Mouse (Mus musculus) lung, embryonic 16.5 days (tissue): ENCODE results near the gene Plcb3. TPM values are rescaled to one million over a fixed set of nuclear protein-coding genes. Genes with fewer than 3 reads are reported as not detected.
A peak's percentile ranks its signal among the peaks of the same experiment; 100 is the strongest.

Experiments
- ATAC-seq: fragments of 200-750 bp; cut with Nextera tagmentation; 2 replicates; pipeline ENCODE4 v1.8.0; 2017; ENCODE audit warnings: low read depth, mild to moderate bottlenecking, moderate library complexity
- H3K27ac ChIP-seq: fragments of 300-500 bp; sonication (generic); 2 replicates; pipeline ENCODE4 v1.5.1; 2014; ENCODE audit warnings: mild to moderate bottlenecking, control low read depth, low read length
- H3K27me3 ChIP-seq: fragments of 300-500 bp; sonication (generic); 2 replicates; pipeline ENCODE4 v1.6.1; 2014; ENCODE audit warnings: low read depth, low read length, mixed read lengths; ENCODE audit not compliant: control insufficient read depth, insufficient read depth
- H3K36me3 ChIP-seq: fragments of 300-500 bp; sonication (generic); 2 replicates; pipeline ENCODE4 v1.6.1; 2014; ENCODE audit warnings: low read length; ENCODE audit not compliant: control insufficient read depth, insufficient read depth
- H3K4me1 ChIP-seq: fragments of 300-500 bp; sonication (generic); replicated peaks from 2 replicates; pipeline ENCODE4 v1.6.1; 2014; ENCODE audit warnings: low read length, mixed read lengths; ENCODE audit not compliant: control insufficient read depth, insufficient read depth
- H3K4me2 ChIP-seq: fragments of 300-500 bp; sonication (generic); 2 replicates; pipeline ENCODE4 v1.6.1; 2014; ENCODE audit warnings: low read depth, low read length, control low read depth
- H3K4me3 ChIP-seq: fragments of 300-500 bp; sonication (generic); 2 replicates; pipeline ENCODE4 v1.5.1; 2014; ENCODE audit warnings: mild to moderate bottlenecking, low read length, control low read depth
- H3K9ac ChIP-seq: fragments of 300-500 bp; sonication (generic); 2 replicates; pipeline ENCODE4 v1.6.1; 2014; ENCODE audit warnings: low read length, control low read depth
- H3K9me3 ChIP-seq: fragments of 300-500 bp; sonication (generic); 2 replicates; pipeline ENCODE4 v1.6.1; 2016; ENCODE audit warnings: low read length; ENCODE audit not compliant: control insufficient read depth
- WGBS: fragments of 180-500 bp; shearing (Covaris S2); extraction: QIAGEN DNeasy Blood & Tissue Kit; methylation state at CpG from one replicate; pipeline ENCODE4 v1.1.7; 2014; 5-methylcytosine and 5-hydroxymethylcytosine counted together
- polyA plus RNA-seq: library from polyadenylated mRNA; unstranded; fragments of >200 nt; fragmentation: Nextera tagmentation; extraction: Ambion mirVana; gene quantifications from 2 replicates; pipeline ENCODE4 v1.2.1, GENCODE M21; 2015

The Plcb3 gene
- polyA plus RNA-seq, 1 experiment from 2014 or later, result 49.1 TPM

DNA sequence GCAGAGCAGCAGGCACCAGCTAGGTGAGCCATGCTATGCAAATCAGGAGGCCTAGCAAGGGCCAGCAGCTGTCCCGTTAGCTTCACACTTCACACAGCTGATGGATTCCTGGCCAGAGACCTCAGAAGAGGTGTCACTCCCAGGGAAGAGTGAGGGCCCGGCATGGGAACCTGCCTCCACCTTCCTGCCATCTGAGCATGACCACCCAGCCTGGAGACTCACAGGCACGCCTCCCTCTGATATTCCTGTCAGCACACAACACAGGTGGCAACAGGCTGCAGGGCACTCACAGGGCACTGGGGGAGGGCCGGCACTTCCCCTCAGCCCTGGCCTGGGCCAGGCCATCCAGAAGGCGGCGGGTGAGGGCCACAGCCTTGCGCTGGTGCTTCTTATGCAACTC is 20.8 kb downstream of the Plcb3 start:
- Histone ChIP-seq H3K36me3 (peaks cover 46% of the 10 kb centered on the region), H3K9ac (no peak overlapping the region), H3K27ac (no peak overlapping the region), H3K9me3 (no peaks in the 10 kb centered on the region), H3K4me3 (no peak overlapping the region), H3K27me3 (no peaks in the 10 kb centered on the region), H3K4me2 (no peak overlapping the region), H3K4me1 (peaks cover 14% of the 10 kb centered on the region)
- no peak for ATAC-seq
- 69% methylated on average over 7 of the region's 7 CpGs for WGBS

DNA sequence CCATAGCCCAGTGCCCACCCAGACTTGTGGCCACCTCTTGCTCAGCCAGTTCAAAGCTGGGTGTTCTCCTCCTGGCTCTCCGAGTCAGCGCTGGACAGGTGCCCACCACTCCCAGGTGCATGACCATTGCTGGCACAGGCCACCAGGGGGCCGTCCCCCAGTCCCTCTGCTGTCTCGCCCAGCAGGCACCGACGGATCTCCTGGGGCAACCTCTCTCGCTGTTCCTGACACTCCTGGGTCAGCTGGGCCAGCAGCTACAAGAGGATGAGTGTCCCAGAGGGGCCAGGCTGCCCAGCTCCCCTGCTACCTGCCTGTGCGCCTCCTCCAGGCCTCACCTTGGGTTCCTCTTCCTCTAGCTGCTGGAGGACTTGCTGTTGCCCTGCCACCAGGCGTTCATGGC is 22.2 kb downstream of the Plcb3 start:
- WGBS, result 48% methylated on average over 9 of the region's 9 CpGs
- Histone ChIP-seq H3K27me3 (no peaks in the 10 kb centered on the region), H3K36me3 (peaks cover 34% of the 10 kb centered on the region), H3K4me1 (peaks cover 21% of the 10 kb centered on the region), H3K27ac (no peak overlapping the region), H3K9ac (no peak overlapping the region), H3K4me3 (no peak overlapping the region), H3K4me2 (no peak overlapping the region), H3K9me3 (no peaks in the 10 kb centered on the region)
- no peak for ATAC-seq

DNA sequence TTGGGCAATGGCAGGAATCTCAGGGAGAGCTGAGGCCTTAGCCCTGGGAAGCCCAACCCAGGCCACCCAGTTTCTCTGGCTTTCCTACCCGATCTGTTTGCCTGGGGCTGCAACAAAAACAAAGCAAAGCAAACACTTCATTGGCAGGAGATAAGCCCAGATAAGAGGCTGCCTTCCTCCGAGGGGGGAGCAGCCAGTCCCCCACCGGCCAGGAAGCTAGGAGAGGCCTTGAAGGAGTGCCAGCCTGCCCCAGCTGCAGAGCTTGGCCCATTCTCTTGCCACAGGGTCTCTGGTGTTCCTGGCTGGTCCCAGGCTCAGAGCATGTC is 23.6 kb downstream of the Plcb3 start:
- peak overlapping the region; percentile 68 for H3K4me3 ChIP-seq
- peaks cover 21% of the 10 kb centered on the region for H3K4me1 ChIP-seq
- no peaks in the 10 kb centered on the region for H3K9me3 ChIP-seq
- H3K27me3 ChIP-seq, result no peaks in the 10 kb centered on the region
- WGBS, result 1% methylated on average over 3 of the region's 3 CpGs
- ATAC-seq, result peak; percentile 13
- H3K4me2 ChIP-seq, result peak overlapping the region; percentile 88
- H3K27ac ChIP-seq, result peak overlapping the region; percentile 99
- peaks cover 21% of the 10 kb centered on the region for H3K36me3 ChIP-seq
- peak overlapping the region; percentile 84 for H3K9ac ChIP-seq

DNA sequence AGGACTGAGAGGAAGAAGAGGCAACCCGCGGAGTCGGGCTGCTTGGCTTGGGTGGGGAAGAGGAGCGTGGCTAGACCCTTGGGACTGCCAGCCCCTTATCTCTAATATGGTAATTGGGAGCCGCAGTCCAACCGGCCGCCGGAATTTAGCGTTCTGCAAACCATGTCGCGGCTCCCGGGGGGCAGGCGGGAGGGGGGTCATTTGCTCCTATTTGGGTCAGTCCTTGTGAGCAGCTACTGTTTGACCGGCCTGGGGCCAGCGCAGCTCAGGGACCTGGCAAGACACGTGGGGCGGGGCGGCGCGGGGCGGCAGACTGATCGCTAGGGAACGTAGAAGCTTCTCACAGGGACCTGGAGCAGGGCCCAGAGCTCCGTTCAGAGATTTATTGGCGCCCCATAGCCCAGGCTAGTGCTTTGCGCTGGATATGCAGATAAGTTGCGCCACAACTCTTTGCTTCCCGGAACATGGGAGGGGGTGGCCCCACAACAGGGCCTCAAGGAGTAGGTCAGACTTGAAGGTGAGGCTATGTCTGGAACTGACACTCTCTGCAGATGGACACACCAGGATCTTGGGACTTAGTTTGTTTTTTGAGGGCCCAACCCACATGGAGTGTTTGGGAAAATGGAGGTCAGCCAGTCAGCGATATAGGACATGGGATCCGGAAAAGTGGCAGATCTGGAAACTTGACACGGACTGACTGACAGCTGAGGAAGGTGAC is 24.1 kb downstream of the Plcb3 start:
- peaks cover 21% of the 10 kb centered on the region for H3K4me1 ChIP-seq

DNA sequence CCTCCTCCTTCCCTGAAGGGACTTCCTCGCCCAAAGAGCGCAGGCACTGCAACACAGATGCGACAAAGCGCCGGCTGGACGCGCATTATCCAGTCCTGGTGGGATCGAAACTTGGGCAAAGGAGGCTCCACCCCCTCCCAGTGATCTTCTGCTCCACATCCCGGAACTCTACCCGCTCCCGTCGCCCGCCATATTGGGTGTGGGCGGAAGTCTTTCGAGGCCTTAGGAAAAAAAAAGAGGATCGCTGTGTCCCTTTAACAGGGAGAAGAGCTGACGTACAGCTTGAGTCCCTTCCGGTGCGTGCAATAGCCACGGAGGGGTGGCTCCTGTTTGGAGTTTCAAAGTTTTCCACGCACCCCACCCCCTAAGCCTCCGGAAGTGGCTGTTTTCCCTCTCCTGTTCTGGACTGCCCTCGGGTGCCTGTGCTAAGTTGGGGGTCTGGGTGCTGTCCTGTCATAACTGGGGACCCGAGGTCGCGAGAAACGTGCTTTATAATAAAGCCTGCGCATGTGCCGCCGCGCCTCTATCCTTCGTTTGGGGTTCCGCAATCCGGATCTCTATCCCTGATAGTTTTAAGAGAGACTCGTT is 24.8 kb downstream of the Plcb3 start:
- Histone ChIP-seq H3K4me2 (peak overlapping the region; percentile 88), H3K27me3 (no peaks in the 10 kb centered on the region), H3K4me3 (peak overlapping the region; percentile 68), H3K9me3 (no peaks in the 10 kb centered on the region), H3K36me3 (peaks cover 16% of the 10 kb centered on the region), H3K27ac (peak overlapping the region; percentile 99), H3K9ac (peak overlapping the region; percentile 84), H3K4me1 (peaks cover 21% of the 10 kb centered on the region)
- peak; percentile 86 for ATAC-seq
- under 1% methylated on average over 35 of the region's 35 CpGs for WGBS

More for the DNA sequence above, 24.1 kb downstream of the Plcb3 start:
- Histone ChIP-seq H3K4me2 (peak overlapping the region; percentile 88), H3K4me3 (peak overlapping the region; percentile 68), H3K27ac (peak overlapping the region; percentile 99), H3K9ac (peak overlapping the region; percentile 84), H3K36me3 (peaks cover 21% of the 10 kb centered on the region), H3K9me3 (no peaks in the 10 kb centered on the region), H3K27me3 (no peaks in the 10 kb centered on the region)
- WGBS, result under 1% methylated on average over 31 of the region's 31 CpGs
- peak; percentile 71 for ATAC-seq

DNA sequence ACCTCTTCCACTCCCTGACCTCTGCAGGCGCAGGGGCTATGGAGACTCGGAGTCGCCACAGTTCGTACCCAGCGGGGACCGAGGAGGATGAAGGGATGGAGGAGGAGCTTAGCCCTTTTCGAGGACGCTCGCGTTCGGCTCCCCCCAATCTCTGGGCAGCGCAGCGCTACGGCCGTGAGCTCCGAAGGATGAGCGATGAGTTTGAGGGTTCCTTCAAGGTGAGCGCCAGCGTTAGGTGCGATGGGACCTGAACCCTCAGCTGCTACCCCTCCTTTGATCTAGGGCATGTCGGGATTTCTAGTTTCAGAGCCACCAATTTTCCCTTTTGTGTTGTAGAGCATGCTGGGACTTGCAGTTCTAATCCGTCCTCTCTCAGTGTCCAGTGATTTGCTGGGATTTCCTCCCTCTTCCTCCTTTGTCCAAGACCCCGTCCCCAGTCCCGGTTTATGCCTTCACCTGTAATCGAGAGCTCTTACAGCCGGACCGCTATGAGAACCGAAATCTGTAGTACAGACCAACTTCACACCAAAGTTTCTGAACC is 25.6 kb downstream of the Plcb3 start:
- Histone ChIP-seq H3K9ac (peak overlapping the region; percentile 84), H3K4me1 (peaks cover 21% of the 10 kb centered on the region), H3K27me3 (no peaks in the 10 kb centered on the region), H3K36me3 (peaks cover 11% of the 10 kb centered on the region), H3K4me2 (peak overlapping the region; percentile 88), H3K27ac (peak overlapping the region; percentile 99), H3K4me3 (peak overlapping the region; percentile 68), H3K9me3 (no peaks in the 10 kb centered on the region)
- peak; percentile 40 for ATAC-seq
- 0% methylated on average over 28 of the region's 28 CpGs for WGBS

DNA sequence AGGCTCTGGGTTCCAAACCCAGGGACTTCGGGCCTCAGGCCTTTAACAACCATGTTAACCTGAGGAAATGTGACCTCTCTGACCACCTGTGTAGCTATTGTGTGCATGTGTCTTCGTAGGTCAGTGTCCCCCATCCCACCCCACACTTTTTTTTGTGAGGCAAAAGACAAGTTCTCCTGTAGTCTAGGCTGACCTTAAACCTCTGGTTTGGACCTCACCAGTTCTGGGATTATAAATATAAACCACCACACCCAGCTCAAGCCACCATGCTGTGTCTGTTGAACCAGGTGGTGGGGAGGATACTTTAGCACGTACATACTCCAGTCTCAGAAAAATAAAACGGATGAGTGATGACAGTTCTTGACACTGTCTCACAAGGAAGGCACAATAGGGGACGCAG is 26.3 kb downstream of the Plcb3 start:
- H3K4me2 ChIP-seq, result peak overlapping the region; percentile 88
- H3K9me3 ChIP-seq, result no peaks in the 10 kb centered on the region
- H3K9ac ChIP-seq, result peak overlapping the region; percentile 84
- peaks cover 21% of the 10 kb centered on the region for H3K4me1 ChIP-seq
- H3K27ac ChIP-seq, result peak overlapping the region; percentile 99; the same call in 1 of the 2 replicates
- no peak for ATAC-seq
- H3K4me3 ChIP-seq, result peak overlapping the region; percentile 68
- H3K36me3 ChIP-seq, result peaks cover 4% of the 10 kb centered on the region
- H3K27me3 ChIP-seq, result no peaks in the 10 kb centered on the region
- 49% methylated on average over 5 of the region's 5 CpGs for WGBS

DNA sequence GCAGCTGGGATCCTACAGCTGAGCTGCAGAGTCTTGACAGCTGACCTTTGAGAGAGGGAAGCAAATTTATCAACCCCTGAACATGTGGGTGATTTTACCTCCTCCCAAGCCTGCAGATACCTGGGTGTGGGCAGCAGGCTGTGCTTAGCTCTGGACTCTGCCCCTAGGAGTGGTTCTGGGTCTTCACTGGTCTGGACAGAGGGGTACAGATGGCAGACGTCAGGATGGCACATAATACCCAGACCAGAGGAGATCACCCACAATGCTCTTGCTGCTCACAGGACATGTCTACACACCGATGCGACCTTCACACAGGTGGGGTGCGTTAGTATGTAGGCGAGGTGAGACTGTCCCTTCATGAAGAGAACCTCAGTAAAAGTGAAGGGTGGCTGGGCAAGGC is 26.7 kb downstream of the Plcb3 start:
- Histone ChIP-seq H3K4me3 (no peak overlapping the region), H3K9ac (no peak overlapping the region), H3K27ac (no peak overlapping the region)

DNA sequence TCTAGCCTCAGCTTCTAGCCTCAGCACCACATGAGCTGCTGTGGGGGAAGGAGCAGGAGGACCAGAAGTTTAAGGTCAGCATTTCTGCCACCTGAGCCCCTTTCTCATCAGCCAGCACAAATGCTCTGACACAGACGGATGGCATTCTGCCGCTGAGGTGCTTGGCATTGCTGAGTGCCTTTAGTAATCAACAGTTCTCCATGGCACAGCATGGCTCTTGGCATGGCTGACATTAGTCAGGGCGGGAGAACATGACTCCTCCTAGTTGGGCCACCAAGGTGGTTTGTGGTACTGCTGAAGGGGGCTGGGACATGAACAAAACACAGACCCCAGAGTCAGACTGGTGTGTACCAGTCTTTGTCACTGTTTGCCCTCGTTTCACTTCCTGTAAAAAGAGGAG is 28.1 kb downstream of the Plcb3 start:
- H3K4me3 ChIP-seq, result no peak overlapping the region
- peaks cover 18% of the 10 kb centered on the region for H3K4me1 ChIP-seq
- no peak for ATAC-seq
- H3K36me3 ChIP-seq, result no peaks in the 10 kb centered on the region
- WGBS, result 78% methylated on average over 4 of the region's 4 CpGs
- no peak overlapping the region for H3K27ac ChIP-seq
- H3K9me3 ChIP-seq, result no peaks in the 10 kb centered on the region
- no peak overlapping the region for H3K9ac ChIP-seq
- no peak overlapping the region for H3K4me2 ChIP-seq
- H3K27me3 ChIP-seq, result no peaks in the 10 kb centered on the region

More for the DNA sequence above, 26.7 kb downstream of the Plcb3 start:
- Histone ChIP-seq H3K27me3 (no peaks in the 10 kb centered on the region), H3K4me1 (peaks cover 21% of the 10 kb centered on the region), H3K4me2 (no peak overlapping the region), H3K36me3 (no peaks in the 10 kb centered on the region; the same call in 1 of the 2 replicates), H3K9me3 (no peaks in the 10 kb centered on the region)
- WGBS, result 88% methylated on average over 5 of the region's 5 CpGs
- no peak for ATAC-seq
